Mouse (Mus musculus) hindlimb bud, embryonic 11.5 days (tissue): ENCODE results near the gene C2cd5.
"Not testable (repeated sequence)": the region's sequence is repeated elsewhere in the genome, so short reads cannot be mapped to it uniquely, and the experiment has no call there.

ENCODE experiments used
- DNase-seq: peaks from one replicate; pipeline ENCODE4 v3.0.0-alpha.2; 2012; ENCODE audit warnings: low read depth, low spot score; ENCODE audit errors: extremely low spot score

The C2cd5 gene

GRCm38 (mm10) chr6:143099681-143100382 is at the start of gene C2cd5:
C2cd5 (minus strand) TSS chr6:143100141.
- DNase-seq = no peak

DNA sequence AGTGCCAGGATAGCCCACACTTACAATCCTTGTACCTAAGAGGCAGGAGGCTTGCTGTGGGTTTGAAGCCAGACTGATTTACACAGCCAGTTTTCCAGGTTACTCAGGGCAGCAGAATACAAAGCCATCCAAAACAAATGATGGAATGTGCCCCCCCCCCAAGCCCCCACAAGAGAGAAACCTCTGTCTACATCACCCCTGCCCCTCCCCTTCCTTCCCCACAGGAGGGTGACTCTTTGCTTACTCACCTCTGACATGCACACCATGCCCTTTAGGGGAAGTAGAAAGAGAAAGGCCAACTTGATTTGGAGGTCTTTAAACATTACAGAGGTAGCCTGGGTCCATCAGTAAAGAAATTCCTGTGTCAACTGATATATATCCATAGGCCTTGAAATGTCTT is 48.9 kb upstream of the C2cd5 start:
- no peak for DNase-seq

DNA sequence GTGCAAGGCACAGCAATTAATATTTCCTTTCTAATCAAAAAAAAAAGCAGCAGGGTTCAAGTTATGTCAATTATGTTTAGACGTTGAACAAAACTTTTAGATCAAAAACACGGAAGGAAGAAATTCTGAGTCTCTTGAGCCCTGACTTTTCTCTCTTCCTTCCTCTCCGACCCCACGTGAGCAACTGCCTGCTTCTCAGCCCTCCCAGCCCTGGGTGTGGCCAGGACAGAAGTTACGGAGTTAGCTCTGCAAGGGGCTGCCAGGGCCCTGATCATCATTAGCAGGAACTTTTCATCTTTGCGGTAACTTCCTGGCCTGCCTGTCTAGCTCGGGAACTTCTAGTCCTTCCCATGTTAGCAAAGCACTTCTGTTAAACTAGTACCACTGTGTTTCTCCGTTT is 46.8 kb upstream of the C2cd5 start:
- no peak for DNase-seq

DNA sequence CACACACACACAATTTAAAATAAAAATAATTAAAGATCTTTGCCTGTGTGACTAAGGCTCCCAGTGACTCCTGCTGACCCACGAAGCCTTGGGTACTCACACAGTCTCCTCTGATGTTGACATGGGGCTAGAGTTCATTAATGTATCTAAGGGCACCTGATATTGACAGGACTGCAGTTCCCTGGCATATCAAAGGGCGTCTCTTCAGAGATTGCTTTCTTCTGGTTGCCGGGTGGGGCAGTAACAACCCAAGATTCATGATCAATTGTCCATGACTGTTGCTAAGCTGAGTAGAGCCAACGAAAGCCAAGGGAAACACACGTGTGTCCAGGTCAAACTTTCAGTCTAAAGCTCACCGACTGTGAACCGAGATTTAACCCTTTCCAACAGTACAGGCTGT is 45.1 kb upstream of the C2cd5 start:
- DNase-seq = no peak

DNA sequence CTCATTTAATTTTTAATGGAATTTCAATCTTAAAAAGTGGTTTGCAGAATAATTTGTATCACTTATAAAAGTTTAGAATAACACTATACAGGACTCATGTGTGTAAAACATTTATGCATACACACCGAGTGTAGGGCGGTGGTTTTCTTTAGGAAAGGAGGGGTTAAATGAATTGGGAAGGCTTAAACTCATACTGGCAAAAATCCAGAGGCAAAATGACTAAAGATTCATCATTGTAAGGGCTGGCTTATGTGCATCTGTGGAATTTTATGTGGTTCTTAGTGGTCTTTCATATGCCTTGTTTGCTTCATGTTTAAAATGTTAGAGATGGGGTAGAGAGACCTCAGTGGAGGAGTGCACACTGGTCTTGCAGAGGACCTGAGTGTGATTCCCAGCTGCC is 44.6 kb upstream of the C2cd5 start:
- DNase-seq = no peak

- DNase-seq = no peak
Observed at GRCm38 (mm10) chr6:143143775-143144273, 43.9 kb upstream of the C2cd5 start.

DNA sequence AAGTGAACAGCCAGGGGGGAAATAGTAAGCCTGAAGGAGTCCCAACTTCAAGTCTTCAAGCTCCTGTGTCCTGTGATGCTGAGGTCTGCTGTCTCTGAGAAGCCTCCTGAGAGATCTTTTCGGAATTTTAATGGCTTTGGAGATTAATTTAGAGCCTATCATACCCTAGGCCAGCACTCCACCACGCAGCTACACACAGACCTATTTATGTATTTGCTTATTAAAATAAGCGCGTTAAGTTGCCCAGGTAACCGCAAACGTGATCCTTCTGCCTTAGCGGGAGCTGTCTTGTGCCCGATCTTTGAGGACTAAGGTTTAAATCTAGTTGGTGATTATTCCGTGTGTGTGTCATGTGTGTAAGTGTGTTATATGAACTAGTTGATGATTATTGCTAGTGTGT is 43.4 kb upstream of the C2cd5 start:
- no peak for DNase-seq

DNA sequence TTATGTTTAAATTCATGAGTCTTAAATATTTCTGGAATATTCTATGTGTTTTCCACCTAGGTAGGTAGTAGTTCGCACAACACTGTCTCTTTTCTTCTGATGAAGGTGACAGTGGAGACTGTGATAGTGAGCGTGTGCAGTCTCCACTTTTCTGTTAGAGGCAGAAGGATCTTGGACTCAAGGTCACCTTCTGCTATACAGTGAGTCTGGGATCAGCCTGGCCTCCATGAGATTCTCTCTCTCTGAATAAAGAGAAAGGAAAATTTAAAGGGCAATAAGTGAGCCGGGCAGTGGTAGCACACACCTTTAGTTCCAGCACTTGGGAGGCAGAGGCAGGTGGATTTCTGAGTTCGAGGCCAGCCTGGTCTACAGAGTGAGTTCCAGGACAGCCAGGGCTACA is 42.9 kb upstream of the C2cd5 start:
- no peak for DNase-seq

DNA sequence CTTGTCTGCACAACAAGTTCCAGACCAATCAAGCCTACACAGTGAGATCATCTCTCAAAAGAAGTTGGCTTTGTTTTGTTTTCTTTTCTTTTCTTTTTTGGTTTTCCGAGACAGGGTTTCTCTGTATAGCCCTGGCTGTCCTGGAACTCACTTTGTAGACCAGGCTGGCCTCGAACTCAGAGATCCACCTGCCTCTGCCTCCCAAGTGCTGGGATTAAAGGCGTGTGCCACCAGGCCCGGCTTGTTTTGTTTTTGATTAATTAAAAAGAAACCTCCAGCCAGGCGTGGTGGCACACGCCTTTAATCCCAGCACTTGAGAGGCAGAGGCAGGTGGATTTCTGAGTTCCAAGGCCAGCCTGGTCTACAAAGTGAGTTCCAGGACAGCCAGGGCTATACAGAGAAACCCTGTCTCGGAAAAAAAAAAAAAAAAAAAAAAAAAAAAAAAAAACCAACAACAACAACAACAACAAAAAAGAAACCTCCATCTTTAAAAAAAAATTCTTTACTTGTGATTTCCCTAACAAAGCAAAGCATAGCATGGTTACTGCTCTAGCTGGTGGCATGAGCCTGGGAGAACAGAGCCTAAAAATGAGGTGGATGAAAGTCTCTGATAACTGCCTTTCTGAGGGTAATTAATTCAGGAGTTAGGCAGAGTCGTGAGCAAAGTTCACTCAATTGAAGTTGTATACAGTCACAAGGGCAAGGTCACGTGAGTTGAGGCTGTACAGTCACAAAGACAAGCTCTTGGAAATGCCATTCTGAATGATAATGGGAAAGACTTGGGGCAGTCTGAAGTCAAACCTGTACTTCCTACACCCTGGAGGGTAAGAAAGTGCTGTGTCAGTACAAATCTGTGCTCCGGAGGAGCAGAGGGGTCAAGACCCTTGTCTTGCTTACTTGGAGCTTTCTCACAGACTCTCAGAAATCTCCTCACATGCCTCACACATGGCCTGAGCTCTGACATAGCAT is 42.0 kb upstream of the C2cd5 start:
- not testable (repeated sequence) for DNase-seq

DNA sequence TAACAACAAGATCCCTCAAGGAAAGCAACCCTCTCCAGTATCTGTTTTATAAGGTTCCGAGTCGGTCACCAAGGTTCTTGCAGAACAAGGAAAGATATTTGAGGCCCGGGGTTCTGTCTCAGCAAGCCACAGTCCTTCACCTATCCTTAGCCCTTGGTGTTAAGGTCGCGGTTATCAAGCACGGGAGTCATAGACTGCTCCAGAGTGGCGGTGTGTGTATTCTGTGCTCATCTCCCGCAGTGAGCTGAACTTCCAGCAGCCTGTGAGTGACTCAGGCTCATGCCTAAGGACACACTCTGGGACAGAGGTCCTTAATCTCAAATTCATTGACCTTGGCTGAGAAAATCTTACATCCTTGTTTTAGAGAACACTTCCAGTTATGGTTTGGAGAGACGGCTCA is 40.9 kb upstream of the C2cd5 start:
- DNase-seq = no peak

- DNase-seq = no peak
Observed at GRCm38 (mm10) chr6:143139417-143139816, 39.5 kb upstream of the C2cd5 start.

- no peak for DNase-seq
Observed at GRCm38 (mm10) chr6:143137341-143137740, 37.4 kb upstream of the C2cd5 start.

DNA sequence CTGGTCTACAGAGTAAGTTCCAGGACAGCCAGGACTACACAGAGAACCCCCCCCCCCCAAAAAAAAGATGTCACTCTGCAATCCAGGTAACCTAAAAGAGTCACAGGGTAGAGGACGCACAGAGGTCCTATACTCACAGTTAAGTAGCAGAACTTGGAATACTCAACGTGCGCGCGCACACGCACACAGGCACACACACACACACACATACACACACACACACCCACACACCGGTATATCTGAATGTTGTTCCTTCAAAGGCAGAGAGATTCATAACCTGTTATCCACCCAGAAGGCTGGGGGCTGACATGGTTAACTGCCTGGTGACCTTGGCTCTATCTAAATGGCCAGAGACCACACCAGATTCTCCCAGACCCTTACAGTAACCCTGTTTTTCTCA is 36.7 kb upstream of the C2cd5 start:
- DNase-seq = no peak

GRCm38 (mm10) chr6:143135097-143135496 is 35.2 kb upstream of the C2cd5 start:
- no peak for DNase-seq

DNA sequence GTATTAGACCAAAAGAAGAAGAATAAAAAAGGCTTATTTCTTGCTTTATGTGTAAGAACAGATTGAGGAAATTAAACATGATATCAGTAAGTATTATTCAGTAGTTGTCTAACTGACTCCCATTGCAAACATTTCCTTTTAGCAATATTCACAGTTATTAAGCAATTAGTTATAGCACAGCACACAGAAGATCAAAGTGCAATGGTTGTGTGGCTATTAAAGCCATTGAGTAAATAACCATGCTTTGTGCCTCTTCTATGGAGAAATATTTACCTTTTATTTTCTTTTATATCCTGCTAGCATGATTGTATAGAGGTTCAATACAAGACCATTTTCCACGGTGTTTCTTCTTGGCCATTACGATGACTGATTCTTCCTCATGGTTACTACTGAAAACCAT is 33.2 kb upstream of the C2cd5 start:
- DNase-seq = no peak

GRCm38 (mm10) chr6:143131895-143132652 is 32.1 kb upstream of the C2cd5 start:
- DNase-seq = no peak

- no peak for DNase-seq
Observed at GRCm38 (mm10) chr6:143130411-143130810, 30.5 kb upstream of the C2cd5 start.

GRCm38 (mm10) chr6:143129952-143130351 is 30.0 kb upstream of the C2cd5 start:
- no peak for DNase-seq

DNA sequence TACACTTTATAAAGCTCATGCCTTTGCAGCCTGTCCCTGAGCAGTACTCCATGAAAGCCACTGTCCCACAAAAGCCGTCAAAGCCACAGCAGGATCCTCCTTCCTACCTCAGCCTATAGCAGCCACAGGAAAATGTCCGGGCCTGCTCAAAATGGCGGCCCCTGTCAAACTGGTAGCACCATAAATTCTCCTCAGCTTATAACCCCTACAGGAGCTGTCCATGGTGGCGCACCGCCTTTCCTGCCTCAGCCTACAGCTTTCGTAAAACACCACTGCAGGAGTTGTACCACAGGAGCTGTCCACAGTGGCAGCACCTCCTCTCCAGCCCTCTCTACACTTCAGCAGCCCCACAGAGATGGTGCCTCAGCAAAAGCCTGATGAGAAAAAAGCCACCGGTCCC is 29.5 kb upstream of the C2cd5 start:
- no peak for DNase-seq

DNA sequence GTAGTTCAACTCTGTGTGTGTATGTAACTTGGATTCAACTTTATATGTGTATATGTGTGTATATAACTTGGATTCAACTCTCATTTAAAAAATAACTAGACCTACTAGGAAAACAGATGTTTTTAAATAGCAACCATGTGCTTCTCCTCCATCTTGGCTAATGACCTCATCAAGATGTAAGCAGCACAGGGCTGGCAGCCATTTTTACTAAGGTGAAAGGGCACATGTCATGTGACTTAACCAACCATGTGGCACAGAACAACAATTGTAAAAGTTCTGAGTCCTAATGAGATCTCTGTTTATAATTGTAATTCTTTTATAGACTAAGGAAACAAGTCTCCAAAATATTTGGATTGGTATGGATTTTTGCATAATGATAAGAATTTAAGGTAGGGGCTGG is 25.8 kb upstream of the C2cd5 start:
- DNase-seq = no peak

GRCm38 (mm10) chr6:143119325-143119724 is 19.4 kb upstream of the C2cd5 start:
- DNase-seq = no peak
